Mouse (Mus musculus): ENCODE data around the gene A2ml1. TPM values are rescaled to one million over a fixed set of nuclear protein-coding genes. Genes with fewer than 3 reads are reported as not detected.

Gene A2ml1
- polyA plus RNA-seq, 1 experiment = not detected

DNA sequence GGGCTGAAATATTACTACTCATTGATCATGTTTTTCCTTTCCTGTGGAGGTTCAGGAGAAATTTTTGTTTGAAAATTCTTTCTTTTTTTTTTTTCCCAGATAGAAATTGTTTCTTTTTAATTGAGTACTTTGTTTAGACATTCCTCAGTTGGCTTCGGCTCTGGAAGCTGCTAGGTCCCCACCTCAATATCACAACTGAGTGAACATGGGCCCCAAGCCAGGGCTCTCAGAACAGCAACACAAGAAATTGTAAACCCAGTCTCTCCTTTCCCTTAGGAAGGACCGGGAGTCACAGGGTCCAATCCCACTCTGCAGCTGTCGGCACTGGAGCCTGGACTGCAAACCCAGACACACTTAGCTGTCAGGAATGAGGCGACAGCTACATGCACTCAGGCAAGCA lies 52.9 kb downstream of the A2ml1 start:
- peak; percentile 56 for DNase-seq
- Histone ChIP-seq H3K4me1 (ENCODE audit: control insufficient read depth, insufficient read depth, low read length) (no peaks in the 10 kb centered on the region), H3K4me3 (ENCODE audit: insufficient read depth, low read depth, low read length) (no peak overlapping the region), H3K27ac (ENCODE audit: insufficient read depth, low read depth, low read length) (no peak overlapping the region), H3K27me3 (replicated peaks; ENCODE audit: control insufficient read depth, insufficient read depth, low read length) (no peaks in the 10 kb centered on the region), H3K36me3 (ENCODE audit: control insufficient read depth, insufficient read depth, low read length) (no peaks in the 10 kb centered on the region)
- TF ChIP-seq CTCF (conservative IDR thresholded peaks at IDR 0.05; ENCODE audit: insufficient read depth, insufficient read length, low read depth, low read length) = no peak
- no peak for TF ChIP-seq POLR2A (IDR thresholded peaks at IDR 0.05; ENCODE audit: low read depth, low read length)
- WGBS = 25% methylated on average over 4 of the region's 4 CpGs

DNA sequence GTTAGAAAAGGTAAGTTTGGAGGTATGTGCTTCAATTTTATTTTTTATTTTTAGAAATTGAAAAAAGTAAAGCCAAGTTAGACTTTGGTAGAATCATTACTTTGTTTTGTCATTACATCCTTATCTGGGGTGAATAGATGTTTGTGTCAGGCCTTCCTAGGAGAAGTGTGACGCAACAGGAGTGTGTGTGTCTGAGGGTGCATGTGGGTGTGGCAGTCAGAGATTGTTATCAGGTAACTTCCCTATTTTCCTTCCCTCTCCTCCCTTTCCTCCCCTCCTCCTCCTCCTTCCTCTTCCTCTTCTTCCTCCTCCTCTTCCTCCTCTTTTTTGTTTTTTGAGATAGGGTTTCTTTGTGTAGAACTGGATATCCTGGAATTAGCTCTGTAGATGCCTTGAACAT lies 54.3 kb downstream of the A2ml1 start:
- no peak for DNase-seq
- no peak overlapping the region for H3K27ac ChIP-seq (ENCODE audit: insufficient read depth, low read depth, low read length)
- TF ChIP-seq CTCF (conservative IDR thresholded peaks at IDR 0.05; ENCODE audit: insufficient read depth, insufficient read length, low read depth, low read length) (no peak), POLR2A (IDR thresholded peaks at IDR 0.05; ENCODE audit: low read depth, low read length) (no peak)
- 68% methylated on average over 1 of the region's 1 CpGs for WGBS
- no peaks in the 10 kb centered on the region for H3K36me3 ChIP-seq (ENCODE audit: control insufficient read depth, insufficient read depth, low read length)
- no peaks in the 10 kb centered on the region for H3K4me1 ChIP-seq (ENCODE audit: control insufficient read depth, insufficient read depth, low read length)
- H3K4me3 ChIP-seq (ENCODE audit: insufficient read depth, low read depth, low read length) = no peak overlapping the region
- no peaks in the 10 kb centered on the region for H3K27me3 ChIP-seq (replicated peaks; ENCODE audit: control insufficient read depth, insufficient read depth, low read length)

DNA sequence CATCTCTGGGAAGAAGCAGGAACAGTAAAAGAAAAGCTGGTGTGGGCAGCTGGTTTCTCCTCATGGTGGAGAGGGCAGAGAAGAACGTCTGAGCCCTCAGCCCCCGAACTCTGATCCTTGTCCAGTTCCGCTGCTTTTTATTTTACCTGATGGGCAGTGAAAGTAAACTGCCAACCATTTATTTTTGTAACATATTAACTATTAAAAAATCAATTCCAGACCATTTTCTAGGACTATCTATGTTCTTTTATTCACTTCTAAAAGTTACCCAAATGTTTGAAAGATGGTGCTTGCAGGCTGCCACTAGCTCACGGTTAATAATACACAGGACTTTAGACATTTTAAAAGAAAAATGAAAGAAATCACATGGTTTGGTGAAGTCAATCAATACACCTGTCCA lies 54.8 kb downstream of the A2ml1 start, which contains the start of gene Pzp:
Gene Pzp (minus strand): TSS at position 120 of the 400 bp plus-strand sequence.
- TF ChIP-seq POLR2A (IDR thresholded peaks at IDR 0.05; ENCODE audit: low read depth, low read length) = no peak
- TF ChIP-seq CTCF (conservative IDR thresholded peaks at IDR 0.05; ENCODE audit: insufficient read depth, insufficient read length, low read depth, low read length) = no peak
- WGBS = 47% methylated on average over 4 of the region's 4 CpGs
- H3K27me3 ChIP-seq (replicated peaks; ENCODE audit: control insufficient read depth, insufficient read depth, low read length) = no peaks in the 10 kb centered on the region
- H3K36me3 ChIP-seq (ENCODE audit: control insufficient read depth, insufficient read depth, low read length) = no peaks in the 10 kb centered on the region
- no peak within 1 kb of the TSS for H3K4me3 ChIP-seq (ENCODE audit: insufficient read depth, low read depth, low read length)
- DNase-seq = peak; percentile 17
- no peak within 1 kb of the TSS for H3K27ac ChIP-seq (ENCODE audit: insufficient read depth, low read depth, low read length)
- no peaks in the 10 kb centered on the region for H3K4me1 ChIP-seq (ENCODE audit: control insufficient read depth, insufficient read depth, low read length)

DNA sequence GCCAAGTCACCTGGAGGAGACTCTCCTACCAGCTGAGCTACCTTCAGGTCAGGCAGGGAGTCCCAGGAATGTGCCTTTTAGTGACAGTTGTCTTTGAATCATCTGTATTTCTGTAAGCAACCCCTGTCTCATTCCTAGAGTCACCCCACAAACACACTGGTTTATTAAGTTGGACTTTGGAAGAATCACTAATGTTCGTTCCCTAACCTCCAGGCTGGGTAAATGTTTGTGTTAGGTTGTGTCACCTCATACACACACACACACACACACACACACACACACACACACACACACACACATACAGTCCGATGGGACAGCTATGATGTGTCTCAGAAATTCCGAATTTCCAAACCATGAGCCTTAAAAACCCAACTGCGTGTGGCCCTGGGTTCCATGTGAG lies 55.6 kb downstream of the A2ml1 start:
- no peaks in the 10 kb centered on the region for H3K4me1 ChIP-seq (ENCODE audit: control insufficient read depth, insufficient read depth, low read length)
- peak; percentile 19 for DNase-seq
- 79% methylated on average over 4 of the region's 4 CpGs for WGBS
- TF ChIP-seq POLR2A (IDR thresholded peaks at IDR 0.05; ENCODE audit: low read depth, low read length) (no peak), CTCF (conservative IDR thresholded peaks at IDR 0.05; ENCODE audit: insufficient read depth, insufficient read length, low read depth, low read length) (no peak)
- H3K4me3 ChIP-seq (ENCODE audit: insufficient read depth, low read depth, low read length) = no peak overlapping the region
- H3K27me3 ChIP-seq (replicated peaks; ENCODE audit: control insufficient read depth, insufficient read depth, low read length) = no peaks in the 10 kb centered on the region
- no peak overlapping the region for H3K27ac ChIP-seq (ENCODE audit: insufficient read depth, low read depth, low read length)
- no peaks in the 10 kb centered on the region for H3K36me3 ChIP-seq (ENCODE audit: control insufficient read depth, insufficient read depth, low read length)

DNA sequence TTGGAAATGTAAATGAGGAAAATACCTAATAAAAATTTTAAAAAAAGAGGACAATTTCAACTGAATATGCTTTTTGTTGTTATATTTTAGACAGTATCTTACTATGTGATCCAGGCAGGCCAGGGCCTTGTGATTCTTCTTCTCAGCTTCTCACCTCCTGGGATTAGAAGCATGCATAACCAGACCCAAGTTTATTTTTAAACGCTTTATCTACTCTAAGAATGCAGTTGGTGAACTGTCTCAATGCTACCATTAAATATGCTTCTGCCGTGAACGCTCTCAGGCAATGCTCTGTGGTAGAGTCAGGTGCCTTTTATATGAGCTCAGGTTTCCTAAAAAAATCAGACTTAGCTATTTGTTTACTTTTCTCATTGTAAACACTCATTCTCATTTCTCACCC lies 58.0 kb downstream of the A2ml1 start:
- WGBS = 91% methylated on average over 3 of the region's 3 CpGs
- DNase-seq = no peak
- no peak overlapping the region for H3K4me3 ChIP-seq (ENCODE audit: insufficient read depth, low read depth, low read length)
- H3K36me3 ChIP-seq (ENCODE audit: control insufficient read depth, insufficient read depth, low read length) = no peaks in the 10 kb centered on the region
- TF ChIP-seq POLR2A (IDR thresholded peaks at IDR 0.05; ENCODE audit: low read depth, low read length) = no peak
- no peak for TF ChIP-seq CTCF (conservative IDR thresholded peaks at IDR 0.05; ENCODE audit: insufficient read depth, insufficient read length, low read depth, low read length)
- no peak overlapping the region for H3K27ac ChIP-seq (ENCODE audit: insufficient read depth, low read depth, low read length)
- no peaks in the 10 kb centered on the region for H3K27me3 ChIP-seq (replicated peaks; ENCODE audit: control insufficient read depth, insufficient read depth, low read length)
- H3K4me1 ChIP-seq (ENCODE audit: control insufficient read depth, insufficient read depth, low read length) = no peaks in the 10 kb centered on the region

DNA sequence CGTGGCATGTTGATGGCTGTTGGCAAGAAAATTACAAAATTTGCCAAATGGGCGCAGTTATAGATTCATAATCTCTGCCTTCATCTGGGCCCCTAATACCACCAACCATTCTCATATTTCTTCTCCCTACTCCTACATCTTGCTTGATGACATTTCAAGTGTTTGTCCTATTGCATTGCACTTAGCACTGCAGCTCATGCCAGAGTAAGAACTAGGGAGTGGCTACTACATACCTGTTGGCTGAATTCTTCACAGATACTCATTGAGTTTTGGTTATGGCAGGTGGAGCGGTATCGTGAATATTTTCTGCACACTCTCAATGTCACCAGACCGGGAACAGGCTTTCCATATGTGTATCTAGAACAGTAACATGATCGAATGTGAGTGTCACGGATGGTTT lies 62.2 kb downstream of the A2ml1 start:
- 85% methylated on average over 7 of the region's 7 CpGs for WGBS
- no peak overlapping the region for H3K4me3 ChIP-seq (ENCODE audit: insufficient read depth, low read depth, low read length)
- TF ChIP-seq POLR2A (IDR thresholded peaks at IDR 0.05; ENCODE audit: low read depth, low read length) (no peak), CTCF (conservative IDR thresholded peaks at IDR 0.05; ENCODE audit: insufficient read depth, insufficient read length, low read depth, low read length) (no peak)
- no peak for DNase-seq
- no peaks in the 10 kb centered on the region for H3K36me3 ChIP-seq (ENCODE audit: control insufficient read depth, insufficient read depth, low read length)
- no peaks in the 10 kb centered on the region for H3K27me3 ChIP-seq (replicated peaks; ENCODE audit: control insufficient read depth, insufficient read depth, low read length)
- no peak overlapping the region for H3K27ac ChIP-seq (ENCODE audit: insufficient read depth, low read depth, low read length)
- H3K4me1 ChIP-seq (ENCODE audit: control insufficient read depth, insufficient read depth, low read length) = no peaks in the 10 kb centered on the region

DNA sequence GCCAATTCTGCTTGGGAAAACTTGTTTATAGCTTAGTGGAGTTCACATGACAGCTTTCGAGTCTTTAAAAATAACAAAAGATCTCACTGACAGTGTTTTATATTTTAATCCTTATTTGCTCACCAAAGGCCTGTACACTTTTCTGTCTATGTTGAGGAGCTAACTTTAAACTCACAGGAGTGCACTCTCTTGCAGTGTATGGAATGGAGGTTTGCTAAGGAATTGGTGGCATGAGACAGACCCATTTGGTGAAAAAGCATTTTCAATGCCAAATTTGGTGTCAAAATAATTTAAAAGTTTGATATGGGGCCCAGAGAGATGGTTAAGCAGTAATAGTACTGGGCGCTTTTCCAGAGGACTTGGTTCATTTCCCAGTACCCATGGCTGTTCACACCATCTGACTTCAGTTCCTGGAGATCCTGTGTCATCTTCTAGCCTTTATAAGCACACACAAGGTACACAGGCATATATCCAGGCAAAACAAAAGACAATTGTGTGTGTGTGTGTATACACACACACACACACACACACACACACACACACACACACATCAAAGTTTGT lies 75.7 kb downstream of the A2ml1 start:
- Histone ChIP-seq H3K4me1 (ENCODE audit: control insufficient read depth, insufficient read depth, low read length) (no peaks in the 10 kb centered on the region), H3K4me3 (ENCODE audit: insufficient read depth, low read depth, low read length) (no peak overlapping the region), H3K27me3 (replicated peaks; ENCODE audit: control insufficient read depth, insufficient read depth, low read length) (no peaks in the 10 kb centered on the region), H3K27ac (ENCODE audit: insufficient read depth, low read depth, low read length) (no peak overlapping the region), H3K36me3 (ENCODE audit: control insufficient read depth, insufficient read depth, low read length) (no peaks in the 10 kb centered on the region)
- DNase-seq = no peak
- no peak for TF ChIP-seq POLR2A (IDR thresholded peaks at IDR 0.05; ENCODE audit: low read depth, low read length)
- no peak for TF ChIP-seq CTCF (conservative IDR thresholded peaks at IDR 0.05; ENCODE audit: insufficient read depth, insufficient read length, low read depth, low read length)
- WGBS = 85% methylated on average over 2 of the region's 2 CpGs
